Mouse (Mus musculus) splenic B cell, adult 2 months (primary cell): ENCODE results near the gene Rdh11.

Source experiments
- DNase-seq: peaks from one replicate; pipeline ENCODE4 v3.0.0-alpha.2; 2011; ENCODE audit warnings: low read depth, low spot score
- H3K27me3 ChIP-seq: 2 replicates; pipeline ENCODE4 v1.6.1; 2012; ENCODE audit warnings: mild to moderate bottlenecking, low read length, moderate library complexity, mixed read lengths; ENCODE audit not compliant: control insufficient read depth, poor library complexity, insufficient read depth, severe bottlenecking
- H3K36me3 ChIP-seq: 2 replicates; pipeline ENCODE4 v1.6.1; 2012; ENCODE audit warnings: mild to moderate bottlenecking, low read length, moderate library complexity, mixed read lengths; ENCODE audit not compliant: control insufficient read depth, poor library complexity, insufficient read depth, severe bottlenecking

The Rdh11 gene

DNA sequence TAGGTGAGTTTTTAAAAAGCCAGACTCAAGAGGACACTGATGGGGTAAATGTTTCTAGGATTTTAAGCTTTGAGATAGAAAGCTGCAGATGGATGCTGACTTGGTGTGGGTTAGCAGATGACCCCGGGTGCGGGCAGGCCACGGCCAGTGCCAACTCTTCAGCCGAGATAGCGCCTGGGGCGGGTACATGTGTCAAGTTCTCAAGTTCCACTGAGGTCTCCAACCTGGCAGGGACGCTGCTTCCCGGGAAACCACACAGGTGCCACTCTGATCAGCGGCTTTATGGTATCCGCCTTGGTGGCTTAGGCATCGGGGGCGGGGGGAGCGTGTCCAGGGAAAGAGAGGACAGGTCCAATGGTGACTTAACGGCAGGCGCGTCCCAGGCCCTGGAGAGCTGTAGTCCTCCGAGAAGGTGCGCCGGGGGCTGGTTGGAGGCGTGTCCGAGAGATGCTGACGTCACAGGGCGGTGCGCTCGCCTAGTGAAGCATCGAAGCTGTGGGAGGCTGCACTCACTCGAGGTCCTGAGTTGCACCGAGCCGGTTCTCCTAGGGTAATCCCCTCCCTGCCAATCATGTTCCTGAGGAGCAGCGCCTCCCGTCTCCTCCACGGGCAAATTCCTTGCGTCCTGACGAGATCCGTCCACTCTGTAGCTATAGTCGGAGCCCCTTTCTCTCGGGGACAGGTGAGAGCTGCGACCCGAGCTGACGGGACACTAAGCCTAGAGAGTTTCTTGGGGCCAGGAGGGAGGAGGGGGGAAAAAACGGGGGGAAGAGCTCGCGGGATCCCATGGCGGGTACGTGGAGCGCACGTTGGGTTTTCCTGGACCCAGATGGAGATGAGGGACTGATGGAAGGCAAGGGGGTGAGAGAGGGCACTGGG, 61.6 kb downstream of the Rdh11 start, which contains the start of gene Arg2:
TSS of gene Arg2 (plus strand) at position 479 of the 879 bp plus-strand sequence.
- peak; percentile 86 for DNase-seq
- peaks cover 2% of the 10 kb centered on the region; the same call in 1 of the 2 replicates for H3K27me3 ChIP-seq
- no peaks in the 10 kb centered on the region for H3K36me3 ChIP-seq
